Mouse (Mus musculus) T-helper 1 cell (primary cell): Measurements from ENCODE around the gene Cxcr2.

Experiments used
- in situ Hi-C: fragments of 300-600 bp; cut with MboI, MseI; formaldehyde crosslinking; loops from one replicate; pipeline ENCODE4 v1.15.1; 2025; ENCODE audit warnings: high pct_unique_total_duplicates

Cxcr2 gene

DNA sequence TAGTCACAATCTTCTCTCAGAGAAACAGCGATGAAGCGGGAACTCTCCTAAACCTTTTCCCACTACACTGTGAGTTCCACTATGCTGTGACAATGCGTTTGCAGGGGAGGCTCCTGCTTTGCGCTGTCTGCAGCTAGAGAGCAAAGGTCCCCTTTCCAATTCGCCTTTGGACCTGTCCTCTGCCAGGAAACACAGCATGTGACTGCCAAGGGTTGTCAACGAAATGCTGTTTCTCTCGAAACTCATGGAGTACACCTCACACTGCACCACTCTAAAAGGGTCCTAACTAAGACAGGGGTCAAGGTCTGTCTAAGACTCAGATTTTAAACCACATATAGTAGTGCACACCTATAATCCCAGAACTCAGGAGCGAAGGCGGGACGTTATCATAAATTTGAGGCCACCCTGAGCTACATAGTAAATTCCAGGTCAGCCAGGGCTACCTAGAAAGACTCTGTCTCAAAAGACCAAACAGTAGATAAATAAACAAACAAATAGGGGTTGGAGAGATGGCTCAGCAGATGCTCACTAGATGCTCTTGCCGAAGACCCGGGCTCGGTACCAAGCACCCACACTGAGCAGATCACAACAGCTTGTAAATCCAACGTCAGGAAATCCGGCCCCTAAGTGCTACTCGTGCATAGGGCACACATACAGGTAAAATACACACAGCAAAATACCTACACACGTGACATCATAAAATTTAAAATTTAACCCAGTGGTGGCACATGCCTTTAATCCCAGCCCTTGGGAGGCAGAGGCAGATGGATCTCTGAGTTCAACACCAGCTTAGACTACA is 43.0 kb downstream of the Cxcr2 start:
- in situ Hi-C loops, result no loop called here

DNA sequence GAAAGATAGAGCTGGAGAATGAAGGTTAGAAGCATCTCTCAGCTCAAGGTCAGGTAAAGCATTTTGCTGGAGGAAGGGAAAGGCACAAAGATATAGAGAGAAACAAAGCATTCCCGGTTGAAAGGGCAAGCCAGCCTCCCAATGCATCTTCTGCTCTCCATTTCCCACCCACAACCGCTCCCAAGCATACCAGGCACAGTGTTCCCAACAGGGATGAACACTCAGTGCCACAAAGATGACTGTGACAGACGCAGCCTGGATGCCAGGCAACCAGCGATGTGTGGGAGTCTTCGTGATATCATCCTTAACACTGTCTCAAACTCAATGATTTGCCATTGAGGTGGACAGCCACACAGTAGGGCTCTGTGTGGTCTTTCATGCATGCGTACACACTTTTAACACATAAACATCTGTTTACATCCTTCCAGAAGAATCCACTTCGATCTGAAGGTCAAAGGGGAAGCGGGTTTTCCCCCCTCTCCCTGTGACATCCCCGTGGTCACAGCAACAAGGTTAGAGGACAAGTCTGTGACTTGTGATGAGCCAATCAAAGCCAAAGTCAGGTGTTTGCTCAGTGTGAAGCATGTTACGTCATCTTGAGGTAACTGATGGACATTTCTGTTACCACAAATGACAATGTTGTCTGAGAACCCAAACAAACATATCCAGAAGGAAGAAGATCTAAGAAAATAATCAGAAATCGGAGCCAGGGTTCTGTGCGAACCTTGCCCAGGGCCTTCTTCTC is 44.1 kb downstream of the Cxcr2 start:
- in situ Hi-C loops, result no loop called here

DNA sequence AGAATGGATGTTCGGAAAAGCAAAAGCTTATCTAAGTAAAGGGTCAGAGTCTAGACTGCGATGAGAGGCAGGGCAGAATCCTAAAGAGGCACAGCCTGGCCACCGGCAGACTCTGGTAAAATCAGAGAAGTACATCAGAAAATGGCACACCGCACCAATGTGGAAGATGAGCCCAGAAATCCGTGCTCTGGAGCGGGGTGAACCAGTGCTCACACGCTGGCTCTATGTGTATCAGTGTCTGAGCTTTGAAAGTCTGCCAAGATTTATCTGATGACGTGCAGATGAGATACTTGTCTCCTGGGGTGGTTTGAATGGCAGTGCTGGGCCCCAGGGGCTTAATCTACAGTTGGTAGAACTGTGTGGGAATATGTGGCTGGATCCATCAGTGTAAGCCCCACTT is 45.3 kb downstream of the Cxcr2 start:
- in situ Hi-C loops, result no loop called here

DNA sequence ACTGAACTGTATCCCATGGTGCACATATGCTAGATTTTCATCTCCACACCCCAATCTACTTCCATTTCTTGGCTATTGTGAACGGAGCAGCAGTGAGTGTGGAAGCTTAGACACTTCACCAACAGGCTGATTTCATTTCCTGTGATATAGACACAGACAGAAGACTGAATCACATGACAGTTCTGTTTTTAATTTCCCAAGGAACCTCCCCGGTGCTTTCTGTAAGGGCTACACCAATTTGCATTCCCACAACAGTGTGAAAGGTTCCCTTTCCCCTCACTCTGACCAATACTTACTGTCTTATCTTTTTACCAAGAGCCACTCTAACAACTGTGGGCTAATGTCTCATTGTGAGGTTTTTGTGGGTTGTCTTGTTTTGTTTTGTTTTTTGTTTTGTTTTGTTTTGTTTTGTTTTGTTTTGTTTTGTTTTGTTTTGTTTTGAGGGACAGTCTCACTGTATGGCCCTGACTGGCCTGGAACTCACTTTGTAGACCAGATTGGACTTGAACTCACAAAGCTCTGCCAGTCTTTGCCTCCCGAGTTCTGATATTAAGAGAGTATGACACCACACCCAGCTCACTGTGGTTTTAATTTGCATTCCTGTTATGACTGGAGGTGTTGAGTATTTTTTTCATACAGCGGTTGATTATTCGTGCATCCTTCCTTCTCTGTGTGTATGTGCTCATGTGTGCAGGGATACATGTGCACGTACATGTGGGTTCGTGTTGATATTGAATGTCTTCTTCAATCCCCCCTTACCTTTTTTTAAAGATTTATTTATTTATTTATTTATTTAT is 47.5 kb downstream of the Cxcr2 start:
- in situ Hi-C loops, result no loop called here

DNA sequence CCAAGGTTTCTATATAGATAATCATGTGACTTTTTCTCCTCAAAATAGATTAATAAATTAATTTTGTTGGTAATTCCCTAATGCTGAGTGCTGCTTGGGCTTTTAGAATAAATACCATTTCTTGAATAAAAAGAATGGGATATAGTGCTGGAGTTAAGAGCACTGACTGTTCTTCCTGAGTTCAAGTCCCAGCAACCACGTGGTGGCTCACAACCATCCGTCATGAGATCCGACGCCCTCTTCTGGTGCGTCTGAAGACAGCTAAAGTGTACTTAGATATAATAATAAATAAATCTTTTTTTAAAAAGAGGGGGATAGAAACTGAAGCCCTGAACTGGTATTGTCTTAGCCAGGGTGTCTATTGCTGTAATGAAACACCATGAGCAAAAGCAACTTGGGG is 49.7 kb downstream of the Cxcr2 start:
- in situ Hi-C loops, result no loop called here

DNA sequence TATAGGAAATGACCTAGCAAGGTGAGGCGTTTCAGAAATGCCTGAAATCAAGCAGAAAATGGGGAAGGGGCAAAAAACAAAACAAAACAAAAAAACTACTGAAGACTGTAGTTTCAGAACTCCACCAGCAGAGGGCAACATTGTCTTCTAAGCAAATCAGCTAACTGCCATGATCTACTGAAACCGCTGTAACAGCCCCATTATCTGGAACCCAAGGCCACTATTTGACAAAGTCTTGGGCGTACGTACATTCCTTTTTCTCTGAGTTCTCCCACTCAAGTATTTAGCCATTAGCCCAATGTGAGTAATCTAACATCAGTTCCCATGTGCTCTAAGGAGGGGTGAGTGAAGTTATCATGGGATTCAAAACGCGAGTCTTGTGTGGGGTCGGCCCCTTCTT is 52.1 kb downstream of the Cxcr2 start:
- in situ Hi-C loops, result no loop called here

DNA sequence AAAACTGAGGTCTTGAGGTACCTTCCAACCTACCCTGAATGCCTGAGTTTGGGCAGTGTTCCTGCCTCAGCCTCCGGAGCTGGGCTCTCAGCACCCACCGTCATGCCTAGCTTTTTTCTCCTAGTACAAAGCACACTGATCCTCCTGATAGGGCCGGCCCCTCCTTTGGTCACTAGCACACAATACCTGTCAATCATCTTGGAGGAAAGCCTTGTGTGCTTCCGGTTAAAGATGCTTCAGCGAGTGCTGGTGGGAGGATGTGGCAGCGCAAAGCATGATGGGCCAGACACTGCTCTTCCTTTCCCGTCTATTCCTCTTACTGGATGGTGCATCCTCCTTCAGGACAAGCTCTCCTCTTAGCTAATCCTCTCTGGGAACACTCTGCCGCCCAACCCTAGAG is 52.9 kb downstream of the Cxcr2 start:
- in situ Hi-C loops, result no loop called here

DNA sequence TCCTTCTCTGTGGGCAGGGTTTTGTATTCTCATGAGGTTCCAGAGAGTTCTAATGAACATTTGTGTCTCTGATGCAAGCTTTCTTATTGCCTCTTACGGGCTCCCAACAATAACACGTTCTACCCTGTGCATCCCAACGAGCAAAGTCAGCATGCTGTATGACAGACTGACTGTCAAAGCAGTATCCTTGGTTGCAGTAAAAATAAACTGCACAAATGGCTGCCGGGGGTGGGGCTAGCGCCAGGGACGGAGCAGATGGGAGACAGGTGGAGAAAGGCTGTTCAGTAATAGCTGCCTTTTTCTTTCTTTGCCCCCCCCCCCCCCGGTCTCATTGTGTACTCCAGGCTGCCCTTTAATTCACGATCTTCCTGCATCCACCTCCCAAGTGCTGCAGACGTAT is 54.1 kb downstream of the Cxcr2 start:
- in situ Hi-C loops, result no loop called here

DNA sequence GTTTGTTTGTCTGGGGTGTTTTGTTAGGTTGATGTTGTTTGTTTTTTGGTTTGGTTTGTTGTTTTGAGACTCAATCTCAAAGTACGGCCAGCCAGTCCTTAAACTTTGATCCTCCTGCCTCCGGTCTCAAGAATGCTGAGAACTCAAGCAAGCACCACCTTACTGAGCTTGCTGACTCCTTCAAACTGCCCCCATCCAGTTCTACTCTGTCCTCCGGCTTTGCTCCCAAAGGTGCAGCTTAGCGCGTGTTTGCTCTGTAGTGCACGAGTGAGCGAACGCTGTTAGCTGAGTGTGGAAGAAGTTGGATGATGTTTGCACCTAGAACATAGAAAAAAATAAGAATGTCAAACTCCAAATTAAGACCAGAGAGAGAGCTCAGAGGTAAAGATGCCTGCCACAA is 55.2 kb downstream of the Cxcr2 start:
- in situ Hi-C loops, result no loop called here
